Mouse (Mus musculus): ENCODE measurements around the gene B4galt7.

GRCm38 (mm10) chr13:55635146-55635571, 35.5 kb downstream of the B4galt7 start:
- TF ChIP-seq CTCF (IDR thresholded peaks at IDR 0.05; ENCODE audit: control insufficient read depth, insufficient read depth, insufficient read length) (no peak), USF1 (IDR thresholded peaks at IDR 0.05; ENCODE audit: low read depth) (no peak), CEBPB (IDR thresholded peaks at IDR 0.05; ENCODE audit: low read depth) (no peak), MAX (IDR thresholded peaks at IDR 0.05) (no peak), MYOD1 (IDR thresholded peaks at IDR 0.05; ENCODE audit: control insufficient read depth, insufficient read length, low read depth) (no peak), MYOG (IDR thresholded peaks at IDR 0.05; ENCODE audit: control insufficient read depth, extremely low read depth, insufficient read length) (no peak), FOSL1 (IDR thresholded peaks at IDR 0.05; ENCODE audit: insufficient read depth, low read length, poor library complexity, severe bottlenecking) (no peak)
